Mouse (Mus musculus): ENCODE data around the gene Macrod2.

Gene Macrod2

GRCm38 (mm10) chr2:141728998-141729397 lies 1333.9 kb downstream of the Macrod2 start:
- DNase-seq, result no peak

GRCm38 (mm10) chr2:141736685-141737456 lies 1341.8 kb downstream of the Macrod2 start:
- DNase-seq, result no peak

- no peak for DNase-seq
Observed at GRCm38 (mm10) chr2:141738702-141739101, 1343.6 kb downstream of the Macrod2 start.

- DNase-seq, result no peak
Observed at GRCm38 (mm10) chr2:141740318-141740717, 1345.2 kb downstream of the Macrod2 start.

- DNase-seq, result no peak
Observed at GRCm38 (mm10) chr2:141800236-141800635, 1405.1 kb downstream of the Macrod2 start.

GRCm38 (mm10) chr2:141800909-141801308 lies 1405.8 kb downstream of the Macrod2 start:
- no peak for DNase-seq

- no peak for DNase-seq
Observed at GRCm38 (mm10) chr2:141816266-141816665, 1421.2 kb downstream of the Macrod2 start.

- no peak for DNase-seq
Observed at GRCm38 (mm10) chr2:141817546-141818180, 1422.6 kb downstream of the Macrod2 start.

GRCm38 (mm10) chr2:141820795-141821194 lies 1425.7 kb downstream of the Macrod2 start:
- no peak for DNase-seq

GRCm38 (mm10) chr2:141825606-141826495 lies 1430.7 kb downstream of the Macrod2 start:
- DNase-seq, result no peak

GRCm38 (mm10) chr2:141830496-141830895 lies 1435.4 kb downstream of the Macrod2 start:
- no peak for DNase-seq

- DNase-seq, result no peak
Observed at GRCm38 (mm10) chr2:141831515-141831914, 1436.4 kb downstream of the Macrod2 start.

GRCm38 (mm10) chr2:141834156-141834782 lies 1439.2 kb downstream of the Macrod2 start:
- no peak for DNase-seq

- DNase-seq, result peak; percentile 22
Observed at GRCm38 (mm10) chr2:141844408-141845175, 1449.5 kb downstream of the Macrod2 start.

- no peak for DNase-seq
Observed at GRCm38 (mm10) chr2:141859220-141859619, 1464.1 kb downstream of the Macrod2 start.

GRCm38 (mm10) chr2:141861679-141862268 lies 1466.7 kb downstream of the Macrod2 start:
- no peak for DNase-seq

- no peak for DNase-seq
Observed at GRCm38 (mm10) chr2:141862531-141863265, 1467.6 kb downstream of the Macrod2 start.

GRCm38 (mm10) chr2:141863628-141864165 lies 1468.6 kb downstream of the Macrod2 start:
- no peak for DNase-seq

- no peak for DNase-seq
Observed at GRCm38 (mm10) chr2:141870930-141871329, 1475.8 kb downstream of the Macrod2 start.

GRCm38 (mm10) chr2:141876155-141876851 lies 1481.2 kb downstream of the Macrod2 start:
- peak; percentile 16 for DNase-seq

Measured in right cerebral cortex, postnatal 4 days (tissue).